Mouse (Mus musculus): Measurements from ENCODE around the gene Slc29a4.

DNA sequence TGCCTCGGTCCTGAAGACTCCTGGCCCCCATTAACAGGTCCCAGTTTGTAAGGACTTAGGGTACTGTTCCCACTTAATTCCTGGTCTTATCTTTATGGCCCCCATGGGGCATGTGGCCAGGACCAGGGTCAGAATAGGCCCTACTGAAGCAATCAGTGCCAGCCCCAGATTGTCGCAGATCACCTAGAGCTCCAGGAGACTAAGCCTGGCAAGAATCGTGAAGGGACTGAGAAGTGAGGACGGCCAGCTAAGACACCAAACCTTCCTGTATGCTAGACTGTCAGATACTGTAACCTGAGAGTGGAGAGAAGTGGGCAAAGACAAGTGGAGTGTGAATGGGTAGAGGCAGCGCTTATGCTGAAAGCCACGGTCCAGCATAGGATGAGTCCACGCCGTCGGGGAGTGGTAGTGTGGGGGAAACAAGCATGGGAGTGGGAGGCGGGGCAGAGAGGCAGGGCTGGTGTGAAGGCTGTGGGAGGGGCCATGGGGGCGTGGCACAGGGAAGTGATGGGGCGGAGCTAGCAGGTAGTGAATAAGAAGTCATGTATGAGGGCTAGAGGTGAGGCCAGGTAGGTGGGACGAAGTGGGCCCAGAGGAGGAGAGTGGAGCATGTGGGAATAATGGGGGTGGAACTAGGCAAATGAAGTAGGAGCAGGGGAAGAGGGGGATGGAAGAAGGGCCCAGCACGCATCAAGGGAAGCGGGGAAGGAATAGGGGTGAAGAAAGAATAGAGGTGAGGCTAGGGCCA is 8.7 kb downstream of the Slc29a4 start:
- TF ChIP-seq CTCF (IDR thresholded peaks at IDR 0.05; ENCODE audit: borderline replicate concordance, insufficient read depth, low read depth, low read length): no peak
- no peak for TF ChIP-seq POLR2A (IDR thresholded peaks at IDR 0.05; ENCODE audit: borderline replicate concordance, insufficient read depth, low read length)
